Mouse (Mus musculus) bone marrow, adult 2 months (tissue): Measurements from ENCODE around the gene Grhpr.

Experiments used
- CTCF ChIP-seq: fragments of 200-500 bp; IDR thresholded peaks from 2 replicates; pipeline ENCODE4 v1.5.1; 2011; ENCODE audit warnings: low read length, control low read depth; ENCODE audit not compliant: control insufficient read depth, insufficient read depth
- POLR2A ChIP-seq: fragments of 200-500 bp; IDR thresholded peaks from 2 replicates; pipeline ENCODE4 v1.6.1; 2011; ENCODE audit warnings: low read depth, mild to moderate bottlenecking, control low read depth, low read length, borderline replicate concordance; ENCODE audit not compliant: control insufficient read depth

GRCm38 (mm10) chr4:45026459-45026858 is 45.3 kb downstream of the Grhpr start:
- TF ChIP-seq POLR2A, result no peak
- TF ChIP-seq CTCF, result no peak
